Comparison of ENCODE assay signal across 35 mouse cellular contexts in the genomic region with DNA sequence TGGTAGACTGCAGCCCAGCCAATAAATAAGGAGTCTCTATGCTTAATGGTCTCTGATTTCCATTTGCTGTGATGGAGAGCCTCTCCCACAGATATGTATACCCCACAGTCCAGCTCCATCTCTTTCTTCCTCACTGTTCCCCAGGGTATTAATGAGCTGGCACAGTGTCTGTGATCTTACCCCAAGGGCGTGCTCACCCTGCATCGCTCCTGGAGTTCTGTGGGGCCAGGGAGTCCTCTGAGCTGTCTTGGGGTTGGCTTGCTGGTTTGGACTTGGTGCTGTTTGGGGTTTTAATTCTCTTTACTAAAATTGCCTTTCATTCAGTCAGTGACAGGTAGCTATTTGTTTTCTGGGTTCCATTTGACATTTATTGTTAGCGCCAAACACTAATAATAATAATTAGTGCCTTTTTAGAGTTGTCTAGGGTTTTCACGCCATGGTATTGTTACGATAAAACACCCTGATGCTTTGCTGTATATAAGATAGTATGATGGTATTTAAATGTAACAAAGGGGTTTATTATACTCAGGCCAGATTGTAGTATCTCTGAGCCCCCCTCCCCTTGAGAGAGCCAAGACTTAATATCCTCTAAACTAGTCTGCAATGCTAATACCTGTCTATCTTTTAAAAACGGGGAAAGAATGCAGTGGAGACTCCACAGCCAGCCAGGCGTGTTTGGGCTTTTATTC. TPM values are rescaled to one million over a fixed set of nuclear protein-coding genes. Genes with fewer than 3 reads are reported as not detected.
DNase-seq lines count a peak whose midpoint lies in the region; ATAC-seq lines count a peak whose summit lies in the region.
"Had no signal": no experiment of that assay in that cellular context is flagged by ENCODE, and none has a peak within 500 bp of the region (broad histone marks: within the 10 kb centered on the region; RNA-seq: fewer than 3 reads in every experiment).

No protein-coding gene starts in this region.

- no peak overlapping the region for H3K4me2 ChIP-seq in forebrain, embryonic 14.5 days (ENCODE audit: low read length)
- no peak overlapping the region for H3K4me2 ChIP-seq in neural tube, embryonic 13.5 days
- H3K4me2 ChIP-seq in neural tube, embryonic 15.5 days, result no peak overlapping the region
- H3K4me2 ChIP-seq: embryonic facial prominence, embryonic 13.5 days; heart, embryonic 11.5 days; hindbrain, embryonic 14.5 days had no signal

- no peaks in the 10 kb centered on the region for H3K27me3 ChIP-seq in forebrain, embryonic 14.5 days (replicated peaks; ENCODE audit: control insufficient read depth, insufficient read depth, low read length)
- H3K27me3 ChIP-seq in forebrain, embryonic 10.5 days (ENCODE audit: poor library complexity, severe bottlenecking), result no peaks in the 10 kb centered on the region
- no peaks in the 10 kb centered on the region for H3K27me3 ChIP-seq in megakaryocyte, embryonic 14.5 days (replicated peaks)
- H3K27me3 ChIP-seq in neural tube, embryonic 13.5 days, result no peaks in the 10 kb centered on the region
- no peaks in the 10 kb centered on the region for H3K27me3 ChIP-seq in neural tube, embryonic 15.5 days (replicated peaks)
- H3K27me3 ChIP-seq: embryonic facial prominence, embryonic 13.5 days had no signal

- ATAC-seq in forebrain, embryonic 14.5 days, result peak; percentile 42
- ATAC-seq in megakaryocyte, adult 5-6 weeks (ENCODE audit: poor library complexity, severe bottlenecking), result no peak
- ATAC-seq in neural tube, embryonic 13.5 days (ENCODE audit: low read depth), result no peak
- ATAC-seq in neural tube, embryonic 15.5 days (ENCODE audit: low FRiP score), result no peak
- ATAC-seq: hindbrain, postnatal 0 days; inflammation-experienced regulatory T-cells, adult 6 months; intestine, embryonic 16.5 days had no signal

- no peak overlapping the region for H3K9ac ChIP-seq in forebrain, embryonic 14.5 days (ENCODE audit: low read length)
- no peak overlapping the region for H3K9ac ChIP-seq in neural tube, embryonic 13.5 days
- H3K9ac ChIP-seq in neural tube, embryonic 15.5 days (replicated peaks), result no peak overlapping the region
- H3K9ac ChIP-seq: embryonic facial prominence, embryonic 13.5 days; hindbrain, embryonic 14.5 days had no signal

- H3K4me1 ChIP-seq in forebrain, embryonic 14.5 days (ENCODE audit: control insufficient read depth, insufficient read depth, low read length), result no peaks in the 10 kb centered on the region
- no peaks in the 10 kb centered on the region for H3K4me1 ChIP-seq in forebrain, embryonic 10.5 days
- H3K4me1 ChIP-seq in megakaryocyte, embryonic 14.5 days, result no peaks in the 10 kb centered on the region
- H3K4me1 ChIP-seq in neural tube, embryonic 13.5 days (replicated peaks), result peaks cover 8% of the 10 kb centered on the region; the same call in 1 of the 2 replicates
- H3K4me1 ChIP-seq in neural tube, embryonic 15.5 days, result peaks cover 4% of the 10 kb centered on the region; the same call in 1 of the 2 replicates
- H3K4me1 ChIP-seq: embryonic facial prominence, embryonic 10.5 days; embryonic facial prominence, embryonic 13.5 days had no signal

- H3K36me3 ChIP-seq in forebrain, embryonic 14.5 days (ENCODE audit: control insufficient read depth, insufficient read depth, low read length), result no peaks in the 10 kb centered on the region
- no peaks in the 10 kb centered on the region for H3K36me3 ChIP-seq in forebrain, embryonic 10.5 days (replicated peaks)
- H3K36me3 ChIP-seq in megakaryocyte, embryonic 14.5 days (replicated peaks; ENCODE audit: low read length), result no peaks in the 10 kb centered on the region
- no peaks in the 10 kb centered on the region for H3K36me3 ChIP-seq in neural tube, embryonic 13.5 days
- no peaks in the 10 kb centered on the region for H3K36me3 ChIP-seq in neural tube, embryonic 15.5 days
- H3K36me3 ChIP-seq: embryonic facial prominence, embryonic 10.5 days; embryonic facial prominence, embryonic 13.5 days had no signal

- 69% methylated on average over 7 of the region's 7 CpGs for WGBS in forebrain, embryonic 14.5 days
- WGBS in forebrain, embryonic 10.5 days, result 82% methylated on average over 7 of the region's 7 CpGs
- WGBS in neural tube, embryonic 13.5 days, result 57% methylated on average over 7 of the region's 7 CpGs
- WGBS in neural tube, embryonic 15.5 days, result 61% methylated on average over 7 of the region's 7 CpGs

- H3K27ac ChIP-seq in forebrain, embryonic 14.5 days (ENCODE audit: low read depth, low read length), result no peak overlapping the region
- H3K27ac ChIP-seq in forebrain, embryonic 10.5 days, result no peak overlapping the region
- H3K27ac ChIP-seq in neural tube, embryonic 13.5 days (replicated peaks), result 0 out of 2 replicates have a peak overlapping the region, but pooled peaks have one; percentile 38
- no peak overlapping the region for H3K27ac ChIP-seq in neural tube, embryonic 15.5 days (replicated peaks)
- H3K27ac ChIP-seq: embryonic facial prominence, embryonic 10.5 days; embryonic facial prominence, embryonic 13.5 days; gastrocnemius, adult 2 months; hindbrain, embryonic 14.5 days; hindbrain, postnatal 0 days had no signal

- no peak overlapping the region for H3K4me3 ChIP-seq in forebrain, embryonic 14.5 days (ENCODE audit: low read depth, low read length)
- H3K4me3 ChIP-seq in forebrain, embryonic 10.5 days, result no peak overlapping the region
- H3K4me3 ChIP-seq in megakaryocyte, embryonic 14.5 days (replicated peaks), result peak overlapping the region; percentile 42
- no peak overlapping the region for H3K4me3 ChIP-seq in neural tube, embryonic 13.5 days
- no peak overlapping the region for H3K4me3 ChIP-seq in neural tube, embryonic 15.5 days (replicated peaks)
- H3K4me3 ChIP-seq: embryonic facial prominence, embryonic 10.5 days; embryonic facial prominence, embryonic 13.5 days; erythroblast, embryonic 14.5 days; gastrocnemius, adult 2 months had no signal

- H3K9me3 ChIP-seq in forebrain, embryonic 14.5 days (replicated peaks; ENCODE audit: control insufficient read depth, low read length), result no peaks in the 10 kb centered on the region
- no peaks in the 10 kb centered on the region for H3K9me3 ChIP-seq in forebrain, embryonic 10.5 days
- H3K9me3 ChIP-seq in megakaryocyte, embryonic 14.5 days, result peaks cover 67% of the 10 kb centered on the region
- no peaks in the 10 kb centered on the region for H3K9me3 ChIP-seq in neural tube, embryonic 13.5 days
- H3K9me3 ChIP-seq in neural tube, embryonic 15.5 days (replicated peaks), result no peaks in the 10 kb centered on the region
- H3K9me3 ChIP-seq: embryonic facial prominence, embryonic 10.5 days; embryonic facial prominence, embryonic 13.5 days had no signal

- peak; percentile 40 for DNase-seq in forebrain, embryonic 14.5 days (ENCODE audit: low spot score)
- no peak for DNase-seq in forebrain, embryonic 10.5 days (ENCODE audit: extremely low spot score, low spot score)
- DNase-seq in ovary, adult 18-20 months (ENCODE audit: low spot score), result no peak
- DNase-seq: adrenal gland, adult 2 months; adrenal gland, postnatal 14 days; B cell, adult 2 months; cerebellum, adult 11-12 months; cerebellum, adult 8-10 months; cerebellum, postnatal 10 days; cerebellum, postnatal 36 days; embryo, embryonic 11 days; gastrocnemius, adult 2 months; gastrocnemius, postnatal 14 days had no signal

RNA-seq across cellular contexts. Expression of a gene that starts 9.9 kb away (rescaled TPM):
- not detected in 2 replicates for polyA plus RNA-seq in forebrain, embryonic 14.5 days (2014; fragmentation: Nextera tagmentation; extraction: Ambion mirVana)
- polyA plus RNA-seq in forebrain, embryonic 10.5 days (2016; fragmentation: Nextera tagmentation; extraction: Ambion mirVana), result not detected in 2 replicates
- polyA plus RNA-seq in megakaryocyte, embryonic 14.5 days (2012; ENCODE audit: insufficient read depth, low replicate concordance), result not detected in 2 replicates
- total RNA-seq in megakaryocyte, adult 5-6 weeks (2015), result not detected in 2 replicates
- not detected in 2 replicates for total RNA-seq in megakaryocyte, adult 5-6 weeks (2017)
- not detected in 2 replicates for polyA plus RNA-seq in neural tube, embryonic 13.5 days (2015; fragmentation: Nextera tagmentation; extraction: Ambion mirVana)
- not detected in 2 replicates for polyA plus RNA-seq in neural tube, embryonic 15.5 days (2015; fragmentation: Nextera tagmentation; extraction: Ambion mirVana)
- total RNA-seq: adrenal gland, adult 2 months; adrenal gland, postnatal 14 days; adrenal gland, postnatal 4 days; gastrocnemius, adult 2 months; gastrocnemius, postnatal 14 days; gastrocnemius, postnatal 4 days; heart, adult 8-10 months; heart, postnatal 25 days; hematopoietic stem cell, adult 5-6 weeks; hindbrain, postnatal 0 days; MEL had no signal
- polyA plus RNA-seq: adrenal gland, adult 2 months; cortical plate, adult 2 months; embryonic facial prominence, embryonic 10.5 days; embryonic facial prominence, embryonic 13.5 days; erythroblast, embryonic 14.5 days; frontal cortex, adult 2 months; heart, embryonic 11.5 days; heart, embryonic 14.5 days; heart, postnatal 0 days; hindbrain, embryonic 14.5 days; hindbrain, postnatal 0 days; inflammation-experienced regulatory T-cells, adult 6 months; intestine, embryonic 16.5 days had no signal

RNA-seq across cellular contexts. Expression of a gene that starts 55.2 kb away (rescaled TPM):
- polyA plus RNA-seq in forebrain, embryonic 14.5 days (2014; fragmentation: Nextera tagmentation; extraction: Ambion mirVana), result 3.4 and 5.9 TPM in 2 replicates
- polyA plus RNA-seq in forebrain, embryonic 10.5 days (2016; fragmentation: Nextera tagmentation; extraction: Ambion mirVana), result 0.88 and 0.98 TPM in 2 replicates
- not detected in 2 replicates for polyA plus RNA-seq in megakaryocyte, embryonic 14.5 days (2012; ENCODE audit: insufficient read depth, low replicate concordance)
- total RNA-seq in megakaryocyte, adult 5-6 weeks (2015), result not detected in 2 replicates
- not detected in 2 replicates for total RNA-seq in megakaryocyte, adult 5-6 weeks (2017)
- polyA plus RNA-seq in neural tube, embryonic 13.5 days (2015; fragmentation: Nextera tagmentation; extraction: Ambion mirVana), result 50.6 and 54.6 TPM in 2 replicates
- polyA plus RNA-seq in neural tube, embryonic 15.5 days (2015; fragmentation: Nextera tagmentation; extraction: Ambion mirVana), result 40.1 and 50.4 TPM in 2 replicates
- total RNA-seq: hematopoietic stem cell, adult 5-6 weeks; MEL had no signal
- polyA plus RNA-seq: erythroblast, embryonic 14.5 days had no signal
